Mouse (Mus musculus): ENCODE measurements around the gene Casz1. TPM values are rescaled to one million over a fixed set of nuclear protein-coding genes. Genes with fewer than 3 reads are reported as not detected.

Gene Casz1
- polyA plus RNA-seq, 1 experiment from 2014 or later = 9.4 TPM

DNA sequence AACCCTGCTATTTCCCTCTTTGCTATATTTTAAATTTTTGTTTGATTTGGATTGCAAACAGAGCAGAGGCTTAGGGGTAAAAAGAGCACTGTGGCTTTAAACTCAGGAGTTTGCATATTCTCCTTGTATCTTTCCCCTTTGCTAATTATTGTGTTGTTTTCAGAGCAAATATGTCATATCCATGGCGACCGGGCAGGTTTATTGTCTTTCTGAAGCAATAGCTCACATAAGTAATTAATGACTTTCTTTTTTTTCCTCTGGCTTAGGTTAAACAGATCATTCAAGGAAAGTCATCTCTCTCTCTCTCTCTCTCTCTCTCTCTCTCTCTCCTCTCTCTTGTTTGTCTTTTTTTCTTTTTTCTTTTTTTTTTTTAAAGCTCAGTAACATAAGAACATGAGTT, 4.6 kb downstream of the Casz1 start:
- H3K27ac ChIP-seq (replicated peaks) = no peak overlapping the region
- no peak for TF ChIP-seq EP300 (optimal IDR thresholded peaks at IDR 0.05)
- TF ChIP-seq CTCF (IDR thresholded peaks at IDR 0.05; ENCODE audit: low read depth) = no peak
- H3K4me2 ChIP-seq (replicated peaks; ENCODE audit: low read depth) = no peak overlapping the region
- H3K4me1 ChIP-seq (replicated peaks; ENCODE audit: control insufficient read depth, insufficient read depth) = no peaks in the 10 kb centered on the region; the same call in 1 of the 2 replicates
- H3K27me3 ChIP-seq (ENCODE audit: control insufficient read depth, insufficient read depth, low read length) = no peaks in the 10 kb centered on the region
- no peak overlapping the region for H3K9ac ChIP-seq (ENCODE audit: low read length)
- H3K9me3 ChIP-seq (ENCODE audit: control insufficient read depth, low read length) = no peaks in the 10 kb centered on the region
- DNase-seq (ENCODE audit: low spot score) (no peak), ATAC-seq (ENCODE audit: low FRiP score, low TSS enrichment) (no peak)
- 21% methylated on average over 2 of the region's 2 CpGs for WGBS
- no peaks in the 10 kb centered on the region for H3K36me3 ChIP-seq (ENCODE audit: control insufficient read depth, insufficient read depth, low read length)
- no peak overlapping the region for H3K4me3 ChIP-seq (ENCODE audit: low read depth, low read length)

DNA sequence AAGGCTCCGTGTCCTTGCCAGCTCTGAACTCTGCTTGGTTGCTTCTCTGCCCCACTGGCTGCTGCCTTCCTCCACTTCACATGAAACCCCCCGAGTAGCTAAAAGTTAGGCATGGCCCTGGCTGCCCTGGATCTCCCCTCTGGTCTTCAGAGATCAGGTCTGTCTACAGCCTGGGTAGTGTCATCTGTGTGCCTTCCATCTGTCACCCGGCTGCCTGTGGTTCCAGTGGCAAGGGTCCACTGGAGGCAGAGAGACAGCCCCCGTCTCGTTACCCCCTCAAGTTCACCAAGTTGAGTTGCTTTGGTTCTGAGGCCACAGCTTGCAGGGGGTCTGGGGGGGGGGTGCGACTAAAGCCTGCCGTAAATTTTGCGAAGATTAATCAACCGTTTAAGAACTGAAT, 6.5 kb downstream of the Casz1 start:
- Histone ChIP-seq H3K9me3 (ENCODE audit: control insufficient read depth, low read length) (no peaks in the 10 kb centered on the region), H3K27me3 (ENCODE audit: control insufficient read depth, insufficient read depth, low read length) (no peaks in the 10 kb centered on the region), H3K4me2 (replicated peaks; ENCODE audit: low read depth) (no peak overlapping the region), H3K9ac (ENCODE audit: low read length) (no peak overlapping the region), H3K27ac (replicated peaks) (no peak overlapping the region), H3K4me3 (ENCODE audit: low read depth, low read length) (no peak overlapping the region), H3K36me3 (ENCODE audit: control insufficient read depth, insufficient read depth, low read length) (no peaks in the 10 kb centered on the region), H3K4me1 (replicated peaks; ENCODE audit: control insufficient read depth, insufficient read depth) (no peaks in the 10 kb centered on the region; the same call in 1 of the 2 replicates)
- TF ChIP-seq EP300 (optimal IDR thresholded peaks at IDR 0.05) (no peak), CTCF (IDR thresholded peaks at IDR 0.05; ENCODE audit: low read depth) (no peak)
- DNase-seq (ENCODE audit: low spot score) (no peak), ATAC-seq (ENCODE audit: low FRiP score, low TSS enrichment) (no peak)
- WGBS = 83% methylated on average over 9 of the region's 9 CpGs

DNA sequence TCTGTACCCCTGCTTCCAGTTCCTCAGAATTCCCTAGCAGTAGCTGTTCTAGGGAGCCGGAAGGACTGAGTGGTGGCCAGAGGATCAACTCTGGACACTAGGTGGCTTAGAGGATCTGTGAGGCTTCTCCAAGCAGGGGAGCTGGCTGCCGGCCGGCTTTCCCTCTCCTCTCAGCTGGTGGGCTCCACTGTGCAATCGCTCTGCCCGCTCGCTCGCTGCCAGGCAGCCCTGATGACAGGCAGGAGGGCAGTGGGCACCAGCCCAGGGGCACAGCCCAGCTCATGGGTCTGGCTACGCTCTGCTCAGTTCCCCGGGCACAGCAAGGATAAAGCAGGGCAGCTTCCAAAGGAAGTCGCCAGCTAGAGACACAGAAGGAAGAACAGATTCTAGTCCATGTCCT, 7.7 kb downstream of the Casz1 start:
- Histone ChIP-seq H3K27me3 (ENCODE audit: control insufficient read depth, insufficient read depth, low read length) (no peaks in the 10 kb centered on the region), H3K4me1 (replicated peaks; ENCODE audit: control insufficient read depth, insufficient read depth) (0 out of 2 replicates have a peak, but pooled peaks cover 2% of the 10 kb centered on the region), H3K27ac (replicated peaks) (no peak overlapping the region), H3K9me3 (ENCODE audit: control insufficient read depth, low read length) (no peaks in the 10 kb centered on the region), H3K36me3 (ENCODE audit: control insufficient read depth, insufficient read depth, low read length) (no peaks in the 10 kb centered on the region), H3K9ac (ENCODE audit: low read length) (no peak overlapping the region), H3K4me3 (ENCODE audit: low read depth, low read length) (no peak overlapping the region), H3K4me2 (replicated peaks; ENCODE audit: low read depth) (peak overlapping the region; percentile 36; the same call in 1 of the 2 replicates)
- DNase-seq (ENCODE audit: low spot score) = peak; percentile 56
- ATAC-seq (ENCODE audit: low FRiP score, low TSS enrichment) = peak; percentile 51; the same call in 1 of the 2 replicates
- 31% methylated on average over 10 of the region's 10 CpGs for WGBS
- TF ChIP-seq EP300 (optimal IDR thresholded peaks at IDR 0.05) (no peak), CTCF (IDR thresholded peaks at IDR 0.05; ENCODE audit: low read depth) (peak; percentile 68)

DNA sequence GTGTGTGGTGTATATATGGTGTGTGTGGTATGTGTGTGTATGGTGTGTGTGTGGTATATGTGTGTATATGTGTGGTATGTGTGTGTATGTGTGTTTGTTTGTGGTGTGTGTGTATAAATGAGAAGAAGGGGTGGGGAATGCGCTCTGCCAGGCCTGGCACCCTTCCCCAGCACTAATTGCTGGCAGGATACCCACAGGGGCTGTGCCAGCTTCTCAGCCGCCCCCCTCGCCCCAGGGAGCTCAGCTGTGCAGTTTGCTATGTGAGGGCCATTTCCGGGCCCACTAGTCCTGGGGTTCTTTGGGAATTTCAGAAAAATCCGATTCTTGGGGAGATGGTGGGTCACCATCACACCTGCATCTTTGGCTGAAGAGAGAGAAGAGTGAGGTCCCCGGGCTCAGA, 9.0 kb downstream of the Casz1 start:
- 86% methylated on average over 6 of the region's 6 CpGs for WGBS
- Histone ChIP-seq H3K36me3 (ENCODE audit: control insufficient read depth, insufficient read depth, low read length) (no peaks in the 10 kb centered on the region), H3K27ac (replicated peaks) (no peak overlapping the region), H3K4me2 (replicated peaks; ENCODE audit: low read depth) (no peak overlapping the region), H3K4me3 (ENCODE audit: low read depth, low read length) (no peak overlapping the region), H3K9ac (ENCODE audit: low read length) (no peak overlapping the region), H3K27me3 (ENCODE audit: control insufficient read depth, insufficient read depth, low read length) (no peaks in the 10 kb centered on the region), H3K9me3 (ENCODE audit: control insufficient read depth, low read length) (no peaks in the 10 kb centered on the region), H3K4me1 (replicated peaks; ENCODE audit: control insufficient read depth, insufficient read depth) (0 out of 2 replicates have a peak, but pooled peaks cover 2% of the 10 kb centered on the region)
- ATAC-seq (ENCODE audit: low FRiP score, low TSS enrichment) (no peak), DNase-seq (ENCODE audit: low spot score) (no peak)
- no peak for TF ChIP-seq CTCF (IDR thresholded peaks at IDR 0.05; ENCODE audit: low read depth)
- TF ChIP-seq EP300 (optimal IDR thresholded peaks at IDR 0.05) = no peak

DNA sequence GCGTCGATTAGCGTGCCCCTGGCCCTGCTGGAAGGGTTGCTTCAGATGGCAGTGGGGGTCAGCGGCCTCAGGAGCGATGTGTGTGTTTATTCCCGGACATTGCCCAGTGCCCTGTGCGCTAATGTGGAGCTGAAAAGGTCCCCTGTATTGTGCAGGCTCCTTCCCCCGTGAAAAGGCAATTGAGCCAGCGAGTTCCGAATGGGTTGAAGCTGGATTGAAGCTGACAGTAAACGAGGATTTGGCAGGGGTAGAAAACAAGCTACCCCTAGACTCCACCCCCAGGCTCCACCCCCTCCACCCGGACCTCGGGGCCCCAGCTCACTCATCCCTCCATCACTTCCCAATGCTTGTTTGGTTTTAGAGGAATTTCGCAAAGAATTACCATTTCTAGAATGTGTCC, 12.3 kb downstream of the Casz1 start:
- DNase-seq (ENCODE audit: low spot score) (no peak), ATAC-seq (ENCODE audit: low FRiP score, low TSS enrichment) (no peak)
- H3K4me2 ChIP-seq (replicated peaks; ENCODE audit: low read depth) = no peak overlapping the region
- no peak overlapping the region for H3K27ac ChIP-seq (replicated peaks)
- no peak for TF ChIP-seq CTCF (IDR thresholded peaks at IDR 0.05; ENCODE audit: low read depth)
- 0 out of 2 replicates have a peak, but pooled peaks cover 2% of the 10 kb centered on the region for H3K4me1 ChIP-seq (replicated peaks; ENCODE audit: control insufficient read depth, insufficient read depth)
- no peaks in the 10 kb centered on the region for H3K9me3 ChIP-seq (ENCODE audit: control insufficient read depth, low read length)
- 24% methylated on average over 14 of the region's 14 CpGs for WGBS
- H3K27me3 ChIP-seq (ENCODE audit: control insufficient read depth, insufficient read depth, low read length) = no peaks in the 10 kb centered on the region
- no peak overlapping the region for H3K4me3 ChIP-seq (ENCODE audit: low read depth, low read length)
- no peaks in the 10 kb centered on the region for H3K36me3 ChIP-seq (ENCODE audit: control insufficient read depth, insufficient read depth, low read length)
- no peak overlapping the region for H3K9ac ChIP-seq (ENCODE audit: low read length)

DNA sequence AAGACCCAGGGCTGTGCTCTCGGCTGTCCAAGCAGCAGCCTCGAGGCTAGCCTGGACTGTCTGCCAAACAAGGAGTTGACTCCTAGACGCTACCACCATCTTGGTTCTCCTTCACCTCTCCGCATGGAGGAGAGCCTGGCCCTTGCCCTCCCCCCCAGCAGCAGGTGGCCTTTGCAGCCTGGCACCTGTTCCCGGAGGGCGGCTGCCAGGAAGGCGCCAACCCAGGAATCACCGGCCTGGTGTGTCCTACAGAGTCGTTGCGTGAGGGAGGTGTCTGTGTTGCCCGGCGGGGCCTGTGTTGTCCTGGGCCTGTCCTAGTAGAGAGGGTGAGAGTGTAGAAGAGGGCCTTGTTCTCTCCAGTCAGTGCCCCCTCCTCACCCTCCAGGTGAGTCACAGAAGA, 13.9 kb downstream of the Casz1 start:
- peak overlapping the region; percentile 41; the same call in 1 of the 2 replicates for H3K27ac ChIP-seq (replicated peaks)

More for the DNA sequence above, 13.9 kb downstream of the Casz1 start:
- TF ChIP-seq EP300 (optimal IDR thresholded peaks at IDR 0.05) (no peak), CTCF (IDR thresholded peaks at IDR 0.05; ENCODE audit: low read depth) (no peak)
- 80% methylated on average over 12 of the region's 12 CpGs for WGBS
- peak; percentile 31; the same call in 1 of the 2 replicates for ATAC-seq (ENCODE audit: low FRiP score, low TSS enrichment)
- Histone ChIP-seq H3K9ac (ENCODE audit: low read length) (no peak overlapping the region), H3K36me3 (ENCODE audit: control insufficient read depth, insufficient read depth, low read length) (no peaks in the 10 kb centered on the region), H3K4me3 (ENCODE audit: low read depth, low read length) (no peak overlapping the region), H3K4me1 (replicated peaks; ENCODE audit: control insufficient read depth, insufficient read depth) (0 out of 2 replicates have a peak, but pooled peaks cover 4% of the 10 kb centered on the region), H3K4me2 (replicated peaks; ENCODE audit: low read depth) (no peak overlapping the region), H3K9me3 (ENCODE audit: control insufficient read depth, low read length) (no peaks in the 10 kb centered on the region), H3K27me3 (ENCODE audit: control insufficient read depth, insufficient read depth, low read length) (no peaks in the 10 kb centered on the region)
- peak; percentile 47 for DNase-seq (ENCODE audit: low spot score)
